Mouse (Mus musculus): ENCODE results near the gene C2.

DNA sequence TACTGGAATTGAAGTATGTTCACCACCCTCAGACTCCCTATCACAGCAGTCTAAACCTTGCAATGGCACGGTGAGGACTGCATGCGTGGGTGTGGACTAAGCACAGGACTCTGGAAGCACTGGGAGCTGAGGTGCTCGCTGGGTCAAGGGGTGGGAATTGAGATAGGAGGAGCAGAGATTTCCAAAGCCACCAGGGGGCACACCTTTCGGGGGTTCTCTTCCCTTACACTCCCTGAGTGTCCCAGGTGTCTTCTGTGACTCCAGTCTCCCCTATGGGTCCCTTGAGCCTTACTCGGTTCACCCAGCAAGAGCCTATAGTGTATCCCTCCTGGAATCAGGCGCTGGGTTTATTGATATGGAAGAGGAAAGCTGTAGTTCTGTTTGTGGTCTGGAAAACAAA lies 24.9 kb upstream of the C2 start:
- TF ChIP-seq EP300 (IDR thresholded peaks at IDR 0.05; ENCODE audit: low read depth) (no peak), CTCF (IDR thresholded peaks at IDR 0.05; ENCODE audit: low read depth) (peak; percentile 53)
